Mouse (Mus musculus): Measurements from ENCODE around the gene Erg. TPM values are rescaled to one million over a fixed set of nuclear protein-coding genes. Genes with fewer than 3 reads are reported as not detected.
A peak's percentile ranks its signal among the peaks of the same experiment; 100 is the strongest.

Gene Erg
- polyA plus RNA-seq, 1 experiment from 2014 or later: 2.1 TPM

- no peak overlapping the region for H3K4me3 ChIP-seq (ENCODE audit: low read depth, low read length)
- no peaks in the 10 kb centered on the region for H3K4me1 ChIP-seq (ENCODE audit: control insufficient read depth, low read depth, low read length)
- H3K9me3 ChIP-seq (replicated peaks; ENCODE audit: control insufficient read depth, low read length): no peaks in the 10 kb centered on the region
- no peak for ATAC-seq (ENCODE audit: low read depth)
- H3K9ac ChIP-seq (ENCODE audit: low read depth, low read length): no peak overlapping the region
- H3K36me3 ChIP-seq (ENCODE audit: control insufficient read depth, insufficient read depth): no peaks in the 10 kb centered on the region
- H3K4me2 ChIP-seq (ENCODE audit: low read depth, low read length): no peak overlapping the region
- H3K27me3 ChIP-seq (ENCODE audit: control insufficient read depth, insufficient read depth, low read depth, low read length): no peaks in the 10 kb centered on the region
- no peak overlapping the region for H3K27ac ChIP-seq (ENCODE audit: low read length)
- WGBS (ENCODE audit: insufficient replicate concordance): 28% methylated on average over 5 of the region's 5 CpGs
Observed at GRCm38 (mm10) chr16:95478558-95478957, 107.8 kb downstream of the Erg start.

GRCm38 (mm10) chr16:95475041-95475440, 111.4 kb downstream of the Erg start:
- no peaks in the 10 kb centered on the region for H3K27me3 ChIP-seq (ENCODE audit: control insufficient read depth, insufficient read depth, low read depth, low read length)
- H3K36me3 ChIP-seq (ENCODE audit: control insufficient read depth, insufficient read depth): no peaks in the 10 kb centered on the region
- no peak overlapping the region for H3K4me3 ChIP-seq (ENCODE audit: low read depth, low read length)
- no peak for ATAC-seq (ENCODE audit: low read depth)
- WGBS (ENCODE audit: insufficient replicate concordance): 57% methylated on average over 3 of the region's 3 CpGs
- no peaks in the 10 kb centered on the region for H3K4me1 ChIP-seq (ENCODE audit: control insufficient read depth, low read depth, low read length)
- H3K27ac ChIP-seq (ENCODE audit: low read length): no peak overlapping the region
- H3K4me2 ChIP-seq (ENCODE audit: low read depth, low read length): no peak overlapping the region
- H3K9me3 ChIP-seq (replicated peaks; ENCODE audit: control insufficient read depth, low read length): no peaks in the 10 kb centered on the region
- no peak overlapping the region for H3K9ac ChIP-seq (ENCODE audit: low read depth, low read length)

- no peaks in the 10 kb centered on the region for H3K4me1 ChIP-seq (ENCODE audit: control insufficient read depth, low read depth, low read length)
- no peak overlapping the region for H3K4me3 ChIP-seq (ENCODE audit: low read depth, low read length)
- no peaks in the 10 kb centered on the region for H3K9me3 ChIP-seq (replicated peaks; ENCODE audit: control insufficient read depth, low read length)
- H3K27me3 ChIP-seq (ENCODE audit: control insufficient read depth, insufficient read depth, low read depth, low read length): no peaks in the 10 kb centered on the region
- no peak for ATAC-seq (ENCODE audit: low read depth)
- H3K27ac ChIP-seq (ENCODE audit: low read length): no peak overlapping the region
- no peak overlapping the region for H3K9ac ChIP-seq (ENCODE audit: low read depth, low read length)
- no peak overlapping the region for H3K4me2 ChIP-seq (ENCODE audit: low read depth, low read length)
- WGBS (ENCODE audit: insufficient replicate concordance): 38% methylated on average over 3 of the region's 3 CpGs
- no peaks in the 10 kb centered on the region for H3K36me3 ChIP-seq (ENCODE audit: control insufficient read depth, insufficient read depth)
Observed at GRCm38 (mm10) chr16:95473946-95474345, 112.4 kb downstream of the Erg start.

- Histone ChIP-seq H3K27me3 (ENCODE audit: control insufficient read depth, insufficient read depth, low read depth, low read length) (no peaks in the 10 kb centered on the region), H3K4me3 (ENCODE audit: low read depth, low read length) (no peak overlapping the region), H3K9me3 (replicated peaks; ENCODE audit: control insufficient read depth, low read length) (no peaks in the 10 kb centered on the region), H3K36me3 (ENCODE audit: control insufficient read depth, insufficient read depth) (no peaks in the 10 kb centered on the region), H3K9ac (ENCODE audit: low read depth, low read length) (no peak overlapping the region), H3K4me2 (ENCODE audit: low read depth, low read length) (no peak overlapping the region), H3K4me1 (ENCODE audit: control insufficient read depth, low read depth, low read length) (no peaks in the 10 kb centered on the region), H3K27ac (ENCODE audit: low read length) (no peak overlapping the region)
- WGBS (ENCODE audit: insufficient replicate concordance): 70% methylated on average over 11 of the region's 11 CpGs
- ATAC-seq (ENCODE audit: low read depth): no peak
Observed at GRCm38 (mm10) chr16:95472771-95473170, 113.6 kb downstream of the Erg start.

GRCm38 (mm10) chr16:95469262-95470139, 116.9 kb downstream of the Erg start:
- 58% methylated on average over 9 of the region's 9 CpGs for WGBS (ENCODE audit: insufficient replicate concordance)
- Histone ChIP-seq H3K4me3 (ENCODE audit: low read depth, low read length) (no peak overlapping the region), H3K4me2 (ENCODE audit: low read depth, low read length) (no peak overlapping the region), H3K36me3 (ENCODE audit: control insufficient read depth, insufficient read depth) (no peaks in the 10 kb centered on the region), H3K27ac (ENCODE audit: low read length) (no peak overlapping the region), H3K9me3 (replicated peaks; ENCODE audit: control insufficient read depth, low read length) (no peaks in the 10 kb centered on the region), H3K4me1 (ENCODE audit: control insufficient read depth, low read depth, low read length) (no peaks in the 10 kb centered on the region), H3K27me3 (ENCODE audit: control insufficient read depth, insufficient read depth, low read depth, low read length) (no peaks in the 10 kb centered on the region), H3K9ac (ENCODE audit: low read depth, low read length) (no peak overlapping the region)
- ATAC-seq (ENCODE audit: low read depth): no peak

GRCm38 (mm10) chr16:95467893-95468292, 118.5 kb downstream of the Erg start:
- no peak overlapping the region for H3K4me2 ChIP-seq (ENCODE audit: low read depth, low read length)
- H3K9me3 ChIP-seq (replicated peaks; ENCODE audit: control insufficient read depth, low read length): no peaks in the 10 kb centered on the region
- WGBS (ENCODE audit: insufficient replicate concordance): 71% methylated on average over 2 of the region's 2 CpGs
- H3K27ac ChIP-seq (ENCODE audit: low read length): no peak overlapping the region
- no peaks in the 10 kb centered on the region for H3K36me3 ChIP-seq (ENCODE audit: control insufficient read depth, insufficient read depth)
- no peaks in the 10 kb centered on the region for H3K27me3 ChIP-seq (ENCODE audit: control insufficient read depth, insufficient read depth, low read depth, low read length)
- H3K4me1 ChIP-seq (ENCODE audit: control insufficient read depth, low read depth, low read length): no peaks in the 10 kb centered on the region
- ATAC-seq (ENCODE audit: low read depth): no peak
- H3K9ac ChIP-seq (ENCODE audit: low read depth, low read length): no peak overlapping the region
- no peak overlapping the region for H3K4me3 ChIP-seq (ENCODE audit: low read depth, low read length)

GRCm38 (mm10) chr16:95466548-95466947, 119.8 kb downstream of the Erg start:
- ATAC-seq (ENCODE audit: low read depth): no peak
- H3K27me3 ChIP-seq (ENCODE audit: control insufficient read depth, insufficient read depth, low read depth, low read length): no peaks in the 10 kb centered on the region
- no peak overlapping the region for H3K27ac ChIP-seq (ENCODE audit: low read length)
- H3K9ac ChIP-seq (ENCODE audit: low read depth, low read length): no peak overlapping the region
- 69% methylated on average over 1 of the region's 1 CpGs for WGBS (ENCODE audit: insufficient replicate concordance)
- no peak overlapping the region for H3K4me2 ChIP-seq (ENCODE audit: low read depth, low read length)
- no peaks in the 10 kb centered on the region for H3K36me3 ChIP-seq (ENCODE audit: control insufficient read depth, insufficient read depth)
- H3K4me3 ChIP-seq (ENCODE audit: low read depth, low read length): no peak overlapping the region
- H3K4me1 ChIP-seq (ENCODE audit: control insufficient read depth, low read depth, low read length): no peaks in the 10 kb centered on the region
- no peaks in the 10 kb centered on the region for H3K9me3 ChIP-seq (replicated peaks; ENCODE audit: control insufficient read depth, low read length)

- no peak overlapping the region for H3K4me2 ChIP-seq (ENCODE audit: low read depth, low read length)
- H3K4me1 ChIP-seq (ENCODE audit: control insufficient read depth, low read depth, low read length): no peaks in the 10 kb centered on the region
- H3K9ac ChIP-seq (ENCODE audit: low read depth, low read length): no peak overlapping the region
- H3K36me3 ChIP-seq (ENCODE audit: control insufficient read depth, insufficient read depth): no peaks in the 10 kb centered on the region
- ATAC-seq (ENCODE audit: low read depth): peak; percentile 51; the same call in 1 of the 2 replicates
- WGBS (ENCODE audit: insufficient replicate concordance): 47% methylated on average over 8 of the region's 8 CpGs
- H3K27me3 ChIP-seq (ENCODE audit: control insufficient read depth, insufficient read depth, low read depth, low read length): no peaks in the 10 kb centered on the region; the same call in 1 of the 2 replicates
- H3K4me3 ChIP-seq (ENCODE audit: low read depth, low read length): no peak overlapping the region
- no peak overlapping the region for H3K27ac ChIP-seq (ENCODE audit: low read length)
- H3K9me3 ChIP-seq (replicated peaks; ENCODE audit: control insufficient read depth, low read length): no peaks in the 10 kb centered on the region
Observed at GRCm38 (mm10) chr16:95464609-95465008, 121.8 kb downstream of the Erg start.

- no peak for ATAC-seq (ENCODE audit: low read depth)
- no peak overlapping the region for H3K9ac ChIP-seq (ENCODE audit: low read depth, low read length)
- H3K4me1 ChIP-seq (ENCODE audit: control insufficient read depth, low read depth, low read length): no peaks in the 10 kb centered on the region
- no peaks in the 10 kb centered on the region for H3K36me3 ChIP-seq (ENCODE audit: control insufficient read depth, insufficient read depth)
- no peak overlapping the region for H3K27ac ChIP-seq (ENCODE audit: low read length)
- no peaks in the 10 kb centered on the region for H3K9me3 ChIP-seq (replicated peaks; ENCODE audit: control insufficient read depth, low read length)
- H3K4me3 ChIP-seq (ENCODE audit: low read depth, low read length): no peak overlapping the region
- peaks cover 1% of the 10 kb centered on the region for H3K27me3 ChIP-seq (ENCODE audit: control insufficient read depth, insufficient read depth, low read depth, low read length)
- H3K4me2 ChIP-seq (ENCODE audit: low read depth, low read length): no peak overlapping the region
- WGBS (ENCODE audit: insufficient replicate concordance): 37% methylated on average over 6 of the region's 6 CpGs
Observed at GRCm38 (mm10) chr16:95463796-95464195, 122.6 kb downstream of the Erg start.

Data from liver, embryonic 16.5 days (tissue).